Mouse (Mus musculus): ENCODE results near the gene Olfr1206.

- TF ChIP-seq POLR2A (IDR thresholded peaks at IDR 0.05; ENCODE audit: borderline replicate concordance, extremely low read depth, insufficient read depth, insufficient read length, poor library complexity, severe bottlenecking) (no peak), CTCF (IDR thresholded peaks at IDR 0.05; ENCODE audit: borderline replicate concordance, extremely low read depth, insufficient read depth, insufficient read length) (no peak)
These were observed 24.6 kb upstream of the Olfr1206 start for GRCm38 (mm10) chr2:88838477-88838876.

All from brain, embryonic 14.5 days (tissue).